Mouse (Mus musculus) megakaryocyte, adult 5-6 weeks (primary cell): ENCODE results near the gene Gm14295. TPM values are rescaled to one million over a fixed set of nuclear protein-coding genes. Genes with fewer than 3 reads are reported as not detected.
"Not testable (repeated sequence)": the region's sequence is repeated elsewhere in the genome, so short reads cannot be mapped to it uniquely, and the experiment has no call there.

Source experiments
- ATAC-seq: 2 replicates; pipeline ENCODE4 v1.8.0; 2016; ENCODE audit warnings: mild to moderate bottlenecking, inconsistent platforms; ENCODE audit not compliant: poor library complexity, severe bottlenecking
- total RNA-seq, 2 experiments: library from RNA; stranded (forward) in 1 of 2; stranded (reverse) in 1 of 2; fragments of 153-499, 151-499 nt in 1 of 2; fragments of 221-1000, 200-1000 nt in 1 of 2; gene quantifications; 2 replicates each; pipeline versions ENCODE4 v1.2.3 to v1.2.4; 2015 to 2017

The Gm14295 gene
- total RNA-seq (2015) (11.4 and 14.5 TPM in 2 replicates), total RNA-seq (2017) (7.1 and 7.2 TPM in 2 replicates)

GRCm38 (mm10) chr2:176798312-176798711 is at the start of gene Gm14295:
Gene Gm14295, plus strand, starts transcription at chr2:176798612.
- ATAC-seq = not testable (repeated sequence)

DNA sequence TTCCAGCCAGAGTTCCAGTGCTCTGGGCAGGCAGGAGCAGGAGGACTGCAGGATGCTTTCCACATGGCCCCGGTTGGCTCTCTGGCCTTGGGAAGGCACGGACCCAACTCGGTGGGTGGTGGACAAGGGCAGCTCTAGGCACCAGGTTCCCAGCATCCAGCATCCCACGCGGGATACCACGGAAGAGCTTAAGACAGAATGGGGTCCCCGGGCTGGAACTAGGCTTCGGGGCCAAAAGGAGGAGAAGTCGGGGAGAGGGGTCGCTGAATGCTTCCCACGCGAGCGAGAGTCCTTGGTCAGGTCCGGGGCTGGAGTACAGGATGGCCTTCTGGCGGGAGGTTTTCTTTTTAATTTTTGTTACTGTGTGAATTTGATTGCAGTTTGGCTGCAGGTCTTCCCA is 373 bp downstream of the Gm14295 start:
- not testable (repeated sequence) for ATAC-seq

DNA sequence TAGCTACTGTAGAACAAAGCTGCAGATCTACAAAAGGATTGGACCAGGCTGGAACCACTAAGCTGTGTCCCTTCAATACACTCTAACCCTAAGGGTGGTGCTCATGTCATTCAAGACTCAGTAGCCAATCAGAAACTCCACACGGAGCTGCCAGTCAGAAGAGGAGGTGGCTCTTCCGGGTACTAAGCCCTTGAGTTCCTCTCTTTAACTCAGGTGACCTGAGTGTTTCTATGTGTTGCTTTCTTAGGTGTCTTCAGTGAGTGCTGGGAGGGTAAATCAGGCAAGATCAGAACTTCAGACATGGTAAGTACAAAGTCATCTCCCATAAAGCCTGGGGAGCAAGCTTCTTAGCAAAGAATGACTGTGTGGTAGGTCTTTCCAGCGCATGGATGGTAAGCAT is 32.4 kb downstream of the Gm14295 start, which contains the start of gene Gm14408:
Gene Gm14408 (plus strand): TSS at position 301 of the 400 bp plus-strand sequence.
- ATAC-seq = not testable (repeated sequence)

Other genes with a start within 250 kb of the Gm14295 start
- gene Gm14308, start 162.3 kb upstream of the Gm14295 start, total RNA-seq (2015) = 3.4 and 10.3 TPM in 2 replicates
- gene Gm14308, start 162.3 kb upstream of the Gm14295 start, total RNA-seq (2017) = 2.1 and 3.8 TPM in 2 replicates
- 10.7 and 13.5 TPM in 2 replicates for gene Zfp973, start 128.1 kb upstream of the Gm14295 start, total RNA-seq (2015)
- 5.5 and 11.0 TPM in 2 replicates for gene Zfp973, start 128.1 kb upstream of the Gm14295 start, total RNA-seq (2017)
- gene Gm14305, start 90.3 kb upstream of the Gm14295 start, total RNA-seq (2015) = 11.9 and 12.2 TPM in 2 replicates
- gene Gm14305, start 90.3 kb upstream of the Gm14295 start, total RNA-seq (2017) = 4.8 and 5.3 TPM in 2 replicates
- gene Gm14408, start 32.5 kb downstream of the Gm14295 start, total RNA-seq (2015) = not detected in 2 replicates
- not detected in 2 replicates for gene Gm14408, start 32.5 kb downstream of the Gm14295 start, total RNA-seq (2017)
- 2.8 and 3.2 TPM in 2 replicates for gene Gm14296, start 129.2 kb downstream of the Gm14295 start, total RNA-seq (2015)
- gene Gm14296, start 129.2 kb downstream of the Gm14295 start, total RNA-seq (2017) = 3.3 and 3.7 TPM in 2 replicates
- gene Gm14419, start 202.3 kb downstream of the Gm14295 start, total RNA-seq (2015) = 1.4 and 3.6 TPM in 2 replicates
- gene Gm14419, start 202.3 kb downstream of the Gm14295 start, total RNA-seq (2017) = 0.18 and 0.28 TPM in 2 replicates